23 mouse cellular contexts compared by ENCODE assay signal in the genomic region with DNA sequence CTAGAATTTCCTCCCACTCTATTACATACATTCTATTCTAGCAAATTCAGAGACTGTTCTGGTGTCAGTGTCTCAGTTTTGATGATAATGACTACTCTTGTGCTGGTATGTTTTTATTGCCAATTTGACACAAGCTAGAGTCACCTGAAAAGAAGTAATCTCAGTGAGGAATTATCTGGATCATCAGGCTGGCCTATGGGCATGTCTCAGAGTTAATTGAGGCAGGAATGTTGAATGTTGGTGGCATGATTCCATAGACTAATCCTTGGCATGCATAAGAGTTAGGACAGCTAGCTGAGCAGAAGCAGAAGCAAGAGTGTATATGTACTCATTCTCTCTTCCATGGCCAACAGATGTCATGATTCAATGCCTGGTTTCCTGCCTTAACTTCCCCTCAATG. TPM values are rescaled to one million over a fixed set of nuclear protein-coding genes. Genes with fewer than 3 reads are reported as not detected.
DNase-seq lines count a peak whose midpoint lies in the region; ATAC-seq and TF ChIP-seq lines count a peak whose summit lies in the region.
"Had no signal": no experiment of that assay in that cellular context is flagged by ENCODE, and none has a peak within 500 bp of the region (broad histone marks: within the 10 kb centered on the region; RNA-seq: fewer than 3 reads in every experiment).

No protein-coding gene starts in this region.

- H3K4me3 ChIP-seq in kidney, postnatal 0 days (replicated peaks; ENCODE audit: low read depth, low read length): no peak overlapping the region

- 0 out of 2 replicates have a peak overlapping the region, but pooled peaks have one; percentile 1 for H3K27ac ChIP-seq in kidney, postnatal 0 days

- ATAC-seq in kidney, postnatal 0 days (replicated peaks; ENCODE audit: low FRiP score, low read depth): no peak
- ATAC-seq: activated CD4-positive, CD25-positive, alpha-beta regulatory T cell, adult 4 months; CD4-positive, CD25-positive, alpha-beta regulatory T cell, adult 4 months; Patski had no signal

- DNase-seq in kidney, postnatal 0 days (ENCODE audit: low spot score): no peak
- no peak for DNase-seq in kidney, adult 8-10 months
- DNase-seq in fat pad, adult 2 months (ENCODE audit: extremely low read depth, low read depth, low spot score): peak; percentile 62
- DNase-seq in gonadal fat pad, adult 2 months (ENCODE audit: low read depth): peak; percentile 67
- DNase-seq in adrenal gland, adult 18-20 months (ENCODE audit: low spot score in 2 of 2): no peak
- no peak for DNase-seq in heart, adult 8-10 months (ENCODE audit: low spot score)
- DNase-seq: adrenal gland, adult 2 months; adrenal gland, adult 8-10 months; adrenal gland, postnatal 10 days; adrenal gland, postnatal 14 days; adrenal gland, postnatal 25 days; adrenal gland, postnatal 36 days; B cell, adult 2 months; cerebellum, adult 11 months; cerebellum, adult 11-12 months; cerebellum, adult 18-20 months; cerebellum, adult 2 months had no signal

- no peak for TF ChIP-seq CTCF in kidney, postnatal 0 days (IDR thresholded peaks at IDR 0.05; ENCODE audit: low read depth)

- no peak overlapping the region for H3K4me2 ChIP-seq in kidney, postnatal 0 days (ENCODE audit: low read length)

- H3K9me3 ChIP-seq in kidney, postnatal 0 days (replicated peaks; ENCODE audit: low read length): no peaks in the 10 kb centered on the region
- H3K9me3 ChIP-seq: G1E had no signal

- H3K4me1 ChIP-seq in kidney, postnatal 0 days (replicated peaks; ENCODE audit: insufficient read depth, low read length): no peaks in the 10 kb centered on the region

- H3K9ac ChIP-seq in kidney, postnatal 0 days (ENCODE audit: low read depth, low read length): no peak overlapping the region

- H3K27me3 ChIP-seq in kidney, postnatal 0 days (ENCODE audit: insufficient read depth, low read length): no peaks in the 10 kb centered on the region
- H3K27me3 ChIP-seq: CH12.LX had no signal

- no peaks in the 10 kb centered on the region for H3K36me3 ChIP-seq in kidney, postnatal 0 days (ENCODE audit: insufficient read depth, low read length)
- H3K36me3 ChIP-seq: G1E had no signal

RNA-seq across cellular contexts. Expression of gene Tpd52l1, which starts 27.8 kb away (rescaled TPM):
- 56.3 and 57.0 TPM in 2 replicates for polyA plus RNA-seq in kidney, postnatal 0 days (2015; fragmentation: Nextera tagmentation; extraction: Ambion mirVana)
- polyA plus RNA-seq in gonadal fat pad, adult 2 months (2012; rRNA removed): 56.5 and 81.5 TPM in 2 replicates
- 10 to 100 TPM; 31.7 to 49.5 TPM for total RNA-seq in adrenal gland, adult 18-20 months (2021)
- 10 to 100 TPM in 1 of 4 experiments, 1 to 10 TPM in 3; 5.5 to 10.4 (median 9.0) TPM for total RNA-seq in heart, adult 8-10 months (2022)
- total RNA-seq: CH12.LX, G1E, MEL had no signal
- polyA plus RNA-seq: activated CD4-positive, CD25-positive, alpha-beta regulatory T cell, adult 4 months; CD4-positive, CD25-positive, alpha-beta regulatory T cell, adult 4 months; G1E had no signal

Comparison
In these comparisons a context has a peak if more than half of its experiments do, and no peak if none do; other contexts are left out.
1. DNase-seq: peak in fat pad, adult 2 months (single experiment) and gonadal fat pad, adult 2 months (single experiment); none in kidney, postnatal 0 days (single experiment), kidney, adult 8-10 months (0 of 2), adrenal gland, adult 18-20 months (0 of 2) and heart, adult 8-10 months (single experiment).